Mouse (Mus musculus) liver, embryonic 14.5 days (tissue): ENCODE data around the gene Dbx2.

Source experiments
- CTCF ChIP-seq: IDR thresholded peaks from 2 replicates; pipeline ENCODE4 v1.5.1; 2016; ENCODE audit warnings: antibody characterized with exemption, low read depth, control low read depth
- EP300 ChIP-seq: IDR thresholded peaks from 2 replicates; pipeline ENCODE4 v1.6.1; 2016; ENCODE audit warnings: antibody characterized with exemption, low read depth

- TF ChIP-seq CTCF = no peak
- no peak for TF ChIP-seq EP300
These were observed 35.8 kb upstream of the Dbx2 start for GRCm38 (mm10) chr15:95691594-95691993.
